Comparison of ENCODE assay signal across 8 mouse cellular contexts in genomic region chr14:31323849-31324792, GRCm38 (mm10). TPM values are rescaled to one million over a fixed set of nuclear protein-coding genes. Genes with fewer than 3 reads are reported as not detected.
A peak's percentile ranks its signal among the peaks of the same experiment; 100 is the strongest.
DNase-seq lines count a peak whose midpoint lies in the region; ATAC-seq and TF ChIP-seq lines count a peak whose summit lies in the region.

TSS of gene Dnah1 (minus strand) at chr14:31323896.

- no peaks in the 10 kb centered on the region; the same call in 1 of the 2 replicates for H3K4me1 ChIP-seq in brown adipose tissue, adult 24 weeks (ENCODE audit: control insufficient read depth, insufficient read depth, insufficient read length, low read length)
- peaks cover 28% of the 10 kb centered on the region for H3K4me1 ChIP-seq in liver, embryonic 13.5 days (replicated peaks)
- H3K4me1 ChIP-seq in testis, adult 2 months (ENCODE audit: control insufficient read depth, insufficient read depth, low read length) = peaks cover 21% of the 10 kb centered on the region

- peak within 1 kb of the TSS; percentile 61 for H3K9ac ChIP-seq in liver, embryonic 13.5 days

- no peak for TF ChIP-seq CTCF in testis, adult 2 months (IDR thresholded peaks at IDR 0.05; ENCODE audit: control insufficient read depth, insufficient read depth, insufficient replicate concordance, low read depth, low read length)

- peak; percentile 25 for DNase-seq in MN1 (ENCODE audit: low spot score)
- DNase-seq in gastrocnemius, postnatal 10 days = peak; percentile 31
- DNase-seq in induced T-regulatory cell, adult 2 months (ENCODE audit: low read depth) = peak; percentile 65
- DNase-seq in liver, embryonic 13.5 days = peak; percentile 58
- no peak for DNase-seq in cerebellum, postnatal 25 days

- no peaks in the 10 kb centered on the region for H3K9me3 ChIP-seq in liver, embryonic 13.5 days (replicated peaks)

- no peaks in the 10 kb centered on the region for H3K27me3 ChIP-seq in liver, embryonic 13.5 days
- H3K27me3 ChIP-seq in testis, adult 2 months (ENCODE audit: control insufficient read depth, insufficient read depth, low read length) = no peaks in the 10 kb centered on the region

- ATAC-seq in liver, embryonic 13.5 days (ENCODE audit: low read depth) = peak; percentile 73
- peak; percentile 75 for ATAC-seq in monocyte, adult 5-6 weeks (replicated peaks; ENCODE audit: insufficient number of reproducible peaks, low FRiP score, low TSS enrichment, poor library complexity, severe bottlenecking)

- H3K27ac ChIP-seq in brown adipose tissue, adult 24 weeks (replicated peaks; ENCODE audit: low read depth, low read length) = no peak within 1 kb of the TSS
- H3K27ac ChIP-seq in liver, embryonic 13.5 days = peak within 1 kb of the TSS; percentile 37
- peak within 1 kb of the TSS; percentile 78 for H3K27ac ChIP-seq in testis, adult 2 months (ENCODE audit: control insufficient read depth, insufficient read depth, low read depth, low read length)

- H3K36me3 ChIP-seq in liver, embryonic 13.5 days = no peaks in the 10 kb centered on the region
- peaks cover 1% of the 10 kb centered on the region for H3K36me3 ChIP-seq in testis, adult 2 months (ENCODE audit: control insufficient read depth, insufficient read depth, low read length)

- peak within 1 kb of the TSS; percentile 73 for H3K4me2 ChIP-seq in liver, embryonic 13.5 days

- peak within 1 kb of the TSS; percentile 50 for H3K4me3 ChIP-seq in brown adipose tissue, adult 24 weeks (ENCODE audit: insufficient read depth, low read depth, low read length)
- H3K4me3 ChIP-seq in liver, embryonic 13.5 days (replicated peaks) = peak within 1 kb of the TSS; percentile 48
- peak within 1 kb of the TSS; percentile 90 for H3K4me3 ChIP-seq in testis, adult 2 months (ENCODE audit: control insufficient read depth, low read depth, low read length)

- peak; percentile 69 for TF ChIP-seq POLR2A in testis, adult 2 months (IDR thresholded peaks at IDR 0.05; ENCODE audit: control insufficient read depth, low read depth, low read length)

- 11% methylated on average over 28 of the region's 28 CpGs for WGBS in liver, embryonic 13.5 days (ENCODE audit: insufficient replicate concordance)

RNA-seq across cellular contexts. Expression of gene Dnah1, which starts in this region (rescaled TPM):
- not detected in 2 replicates for polyA plus RNA-seq in brown adipose tissue, adult 24 weeks (2012; ENCODE audit: insufficient read depth, insufficient read length, missing spikeins)
- under 1 TPM; 0.33 to 0.43 TPM for total RNA-seq in gastrocnemius, postnatal 10 days (2021)
- polyA plus RNA-seq in liver, embryonic 13.5 days (2015; fragmentation: Nextera tagmentation; extraction: Ambion mirVana) = 0.15 and 0.28 TPM in 2 replicates
- under 0.01 TPM in 1 of 3 replicates, not detected in the others for total RNA-seq in monocyte, adult 5-6 weeks (2017)
- 54.0 and 54.2 TPM in 2 replicates for polyA plus RNA-seq in testis, adult 2 months (2012; rRNA removed)

Comparison
In these comparisons a context has a peak if more than half of its experiments do, and no peak if none do; other contexts are left out.
1. RNA of gene Dnah1 (polyA plus RNA-seq): 54.0 to 54.2 TPM in testis, adult 2 months; 0.15 to 0.28 TPM in liver, embryonic 13.5 days and not detected in brown adipose tissue, adult 24 weeks; every median in the first group is over 10 times any median in the second.
2. Peak in DNase-seq in gastrocnemius, postnatal 10 days; RNA of the gene not detected or under 1 TPM.
3. Peak in DNase-seq, ATAC-seq, H3K4me3 ChIP-seq, H3K27ac ChIP-seq, H3K9ac ChIP-seq and H3K4me2 ChIP-seq in liver, embryonic 13.5 days; RNA of the gene not detected or under 1 TPM.
4. Peak in ATAC-seq in monocyte, adult 5-6 weeks; RNA of the gene not detected or under 1 TPM.
5. DNase-seq: peak in MN1 (single experiment) and induced T-regulatory cell, adult 2 months (single experiment); none in cerebellum, postnatal 25 days (0 of 2).
6. Peak in every context shown above with its lines, with median percentiles within 50 percentile points of each other: H3K4me3 ChIP-seq.